Mouse (Mus musculus): ENCODE results near the gene Ache. TPM values are rescaled to one million over a fixed set of nuclear protein-coding genes. Genes with fewer than 3 reads are reported as not detected.

Gene Ache
- polyA plus RNA-seq, 1 experiment, result 10.9 TPM

GRCm38 (mm10) chr5:137338663-137339289 is 51.5 kb downstream of the Ache start:
- H3K36me3 ChIP-seq (ENCODE audit: control insufficient read depth, insufficient read depth), result no peaks in the 10 kb centered on the region
- peak overlapping the region; percentile 28 for H3K4me3 ChIP-seq
- H3ac ChIP-seq (ENCODE audit: control insufficient read depth, insufficient read length), result no peak overlapping the region
- H3K4me2 ChIP-seq (ENCODE audit: low read depth), result peak overlapping the region; percentile 74
- no peak for TF ChIP-seq MYOD1 (IDR thresholded peaks at IDR 0.05; ENCODE audit: control insufficient read depth in 1 of 3, insufficient read length in 2 of 3, low read depth in 2 of 3)
- no peak for TF ChIP-seq MAX (IDR thresholded peaks at IDR 0.05; ENCODE audit: low read depth)
- no peaks in the 10 kb centered on the region for H3K79me2 ChIP-seq (ENCODE audit: control insufficient read depth, insufficient read depth)
- H3K27me3 ChIP-seq (ENCODE audit: control insufficient read depth, insufficient read depth, insufficient read length), result no peaks in the 10 kb centered on the region

GRCm38 (mm10) chr5:137339290-137339979 is 52.1 kb downstream of the Ache start:
- Histone ChIP-seq H3K4me3 (peak overlapping the region; percentile 28), H3K27me3 (ENCODE audit: control insufficient read depth, insufficient read depth, insufficient read length) (no peaks in the 10 kb centered on the region), H3K4me2 (ENCODE audit: low read depth) (peak overlapping the region; percentile 74), H3ac (ENCODE audit: control insufficient read depth, insufficient read length) (no peak overlapping the region), H3K36me3 (ENCODE audit: control insufficient read depth, insufficient read depth) (no peaks in the 10 kb centered on the region), H3K79me2 (ENCODE audit: control insufficient read depth, insufficient read depth) (no peaks in the 10 kb centered on the region)
- TF ChIP-seq POLR2A (IDR thresholded peaks at IDR 0.05; ENCODE audit: insufficient read length, low read depth) (no peak), SRF (IDR thresholded peaks at IDR 0.05; ENCODE audit: control insufficient read depth, insufficient read length, low read depth) (no peak), MAX (IDR thresholded peaks at IDR 0.05; ENCODE audit: low read depth) (no peak), MYOD1 (IDR thresholded peaks at IDR 0.05; ENCODE audit: control insufficient read depth in 1 of 3, insufficient read length in 2 of 3, low read depth in 2 of 3) (no peak), CEBPB (IDR thresholded peaks at IDR 0.05; ENCODE audit: insufficient read depth, poor library complexity, severe bottlenecking) (no peak), USF1 (IDR thresholded peaks at IDR 0.05; ENCODE audit: low read depth) (no peak)

- Histone ChIP-seq H3K27me3 (ENCODE audit: control insufficient read depth, insufficient read depth, insufficient read length) (no peaks in the 10 kb centered on the region), H3K4me3 (no peak overlapping the region), H3K4me2 (ENCODE audit: low read depth) (no peak overlapping the region), H3K79me2 (ENCODE audit: control insufficient read depth, insufficient read depth) (no peaks in the 10 kb centered on the region), H3ac (ENCODE audit: control insufficient read depth, insufficient read length) (no peak overlapping the region), H3K36me3 (ENCODE audit: control insufficient read depth, insufficient read depth) (no peaks in the 10 kb centered on the region)
- no peak for TF ChIP-seq MAX (IDR thresholded peaks at IDR 0.05; ENCODE audit: low read depth)
- TF ChIP-seq TCF12 (IDR thresholded peaks at IDR 0.05; ENCODE audit: insufficient read depth, poor library complexity, severe bottlenecking), result no peak
- no peak for TF ChIP-seq MYOD1 (IDR thresholded peaks at IDR 0.05; ENCODE audit: control insufficient read depth in 1 of 3, insufficient read length in 2 of 3, low read depth in 2 of 3)
- TF ChIP-seq SRF (IDR thresholded peaks at IDR 0.05; ENCODE audit: control insufficient read depth, insufficient read length, low read depth), result no peak
- TF ChIP-seq MYOG (IDR thresholded peaks at IDR 0.05; ENCODE audit: control insufficient read depth in 1 of 3, insufficient read depth in 1 of 3, insufficient read length in 2 of 3, low read depth in 2 of 3), result no peak
- no peak for TF ChIP-seq E2F4 (IDR thresholded peaks at IDR 0.05; ENCODE audit: insufficient read depth)
- no peak for TF ChIP-seq TCF3 (IDR thresholded peaks at IDR 0.05; ENCODE audit: insufficient read length, low read depth)
- no peak for TF ChIP-seq CEBPB (IDR thresholded peaks at IDR 0.05; ENCODE audit: insufficient read depth, poor library complexity, severe bottlenecking)
- TF ChIP-seq POLR2AphosphoS2 (IDR thresholded peaks at IDR 0.05; ENCODE audit: insufficient read length, low read depth), result no peak
- no peak for TF ChIP-seq REST (IDR thresholded peaks at IDR 0.05; ENCODE audit: insufficient read depth, insufficient read length)
- TF ChIP-seq POLR2A (IDR thresholded peaks at IDR 0.05; ENCODE audit: insufficient read length, low read depth), result no peak
- TF ChIP-seq USF1 (IDR thresholded peaks at IDR 0.05; ENCODE audit: low read depth), result no peak
Observed at GRCm38 (mm10) chr5:137340222-137340621, 52.9 kb downstream of the Ache start.

- no peak overlapping the region for H3ac ChIP-seq (ENCODE audit: control insufficient read depth, insufficient read length)
- no peak overlapping the region for H3K4me3 ChIP-seq
- TF ChIP-seq SRF (IDR thresholded peaks at IDR 0.05; ENCODE audit: control insufficient read depth, insufficient read length, low read depth), result no peak
- TF ChIP-seq TCF12 (IDR thresholded peaks at IDR 0.05; ENCODE audit: insufficient read depth, poor library complexity, severe bottlenecking), result no peak
- no peak for TF ChIP-seq MYOD1 (IDR thresholded peaks at IDR 0.05; ENCODE audit: control insufficient read depth in 1 of 3, insufficient read length in 2 of 3, low read depth in 2 of 3)
- TF ChIP-seq REST (IDR thresholded peaks at IDR 0.05; ENCODE audit: insufficient read depth, insufficient read length), result no peak
- no peak for TF ChIP-seq MAX (IDR thresholded peaks at IDR 0.05; ENCODE audit: low read depth)
- no peak for TF ChIP-seq USF1 (IDR thresholded peaks at IDR 0.05; ENCODE audit: low read depth)
- no peak for TF ChIP-seq CEBPB (IDR thresholded peaks at IDR 0.05; ENCODE audit: insufficient read depth, poor library complexity, severe bottlenecking)
- no peak for TF ChIP-seq TCF3 (IDR thresholded peaks at IDR 0.05; ENCODE audit: insufficient read length, low read depth)
- no peak for TF ChIP-seq MYOG (IDR thresholded peaks at IDR 0.05; ENCODE audit: control insufficient read depth in 1 of 3, insufficient read depth in 1 of 3, insufficient read length in 2 of 3, low read depth in 2 of 3)
- no peak for TF ChIP-seq POLR2AphosphoS2 (IDR thresholded peaks at IDR 0.05; ENCODE audit: insufficient read length, low read depth)
- no peak for TF ChIP-seq E2F4 (IDR thresholded peaks at IDR 0.05; ENCODE audit: insufficient read depth)
- no peak for TF ChIP-seq POLR2A (IDR thresholded peaks at IDR 0.05; ENCODE audit: insufficient read length, low read depth)
- no peak overlapping the region for H3K4me2 ChIP-seq (ENCODE audit: low read depth)
- no peaks in the 10 kb centered on the region for H3K36me3 ChIP-seq (ENCODE audit: control insufficient read depth, insufficient read depth)
- H3K27me3 ChIP-seq (ENCODE audit: control insufficient read depth, insufficient read depth, insufficient read length), result no peaks in the 10 kb centered on the region
- no peaks in the 10 kb centered on the region for H3K79me2 ChIP-seq (ENCODE audit: control insufficient read depth, insufficient read depth)
Observed at GRCm38 (mm10) chr5:137342407-137343012, 55.2 kb downstream of the Ache start.

Measured in myocyte (in vitro differentiated cells).